Mouse (Mus musculus) stomach, postnatal 0 days (tissue): ENCODE measurements at regions not wholly inside any gene's neighbourhood (a gene's known extent, or its start where the extent isn't known, plus 50 kb on each side); places are given as distances from the start of the nearest gene placed in this dataset.
A peak's percentile ranks its signal among the peaks of the same experiment; 100 is the strongest.

Experiments used
- ATAC-seq: fragments of 200-750 bp; cut with Nextera tagmentation; 2 replicates; pipeline ENCODE4 v1.8.0; 2017; ENCODE audit not compliant: low FRiP score, low TSS enrichment
- DNase-seq: peaks from one replicate; pipeline ENCODE4 v3.0.0-alpha.2; 2016; ENCODE audit warnings: low spot score
- H3K27ac ChIP-seq: fragments of 300-500 bp; sonication (generic); replicated peaks from 2 replicates; pipeline ENCODE4 v1.5.1; 2014; ENCODE audit warnings: mild to moderate bottlenecking, control low read depth
- H3K27me3 ChIP-seq: fragments of 300-500 bp; sonication (generic); 2 replicates; pipeline ENCODE4 v1.6.1; 2014; ENCODE audit warnings: low read length; ENCODE audit not compliant: control insufficient read depth, insufficient read depth
- H3K36me3 ChIP-seq: fragments of 300-500 bp; sonication (generic); 2 replicates; pipeline ENCODE4 v1.6.1; 2014; ENCODE audit warnings: low read length, mixed read lengths; ENCODE audit not compliant: control insufficient read depth, insufficient read depth
- H3K4me1 ChIP-seq: fragments of 300-500 bp; sonication (generic); replicated peaks from 2 replicates; pipeline ENCODE4 v1.6.1; 2014; ENCODE audit warnings: antibody characterized with exemption; ENCODE audit not compliant: control insufficient read depth, insufficient read depth
- H3K4me2 ChIP-seq: fragments of 300-500 bp; sonication (generic); replicated peaks from 2 replicates; pipeline ENCODE4 v1.6.1; 2014; ENCODE audit warnings: low read depth, mild to moderate bottlenecking, control low read depth, moderate library complexity
- H3K4me3 ChIP-seq: fragments of 300-500 bp; sonication (generic); 2 replicates; pipeline ENCODE4 v1.5.1; 2014; ENCODE audit warnings: low read depth, low read length, control low read depth
- H3K9ac ChIP-seq: fragments of 300-500 bp; sonication (generic); 2 replicates; pipeline ENCODE4 v1.6.1; 2014; ENCODE audit warnings: mild to moderate bottlenecking, low read length, control low read depth, mixed read lengths
- H3K9me3 ChIP-seq: fragments of 300-500 bp; sonication (generic); 2 replicates; pipeline ENCODE4 v1.6.1; 2016; ENCODE audit warnings: low read length; ENCODE audit not compliant: control insufficient read depth
- CTCF ChIP-seq: IDR thresholded peaks from 2 replicates; pipeline ENCODE4 v1.5.1; 2016; ENCODE audit warnings: antibody characterized with exemption, low read depth, mild to moderate bottlenecking, moderate library complexity
- EP300 ChIP-seq: optimal IDR thresholded peaks from 2 replicates; pipeline ENCODE3; 2016; ENCODE audit warnings: antibody characterized with exemption
- WGBS: fragments of 180-500 bp; shearing (Covaris S2); extraction: QIAGEN DNeasy Blood & Tissue Kit; methylation state at CpG from one replicate; pipeline ENCODE4 v1.1.7; 2014; 5-methylcytosine and 5-hydroxymethylcytosine counted together

GRCm38 (mm10) chr5:126954634-126955033, 287.0 kb upstream of the Tmem132c start:
- H3K27me3 ChIP-seq, result no peaks in the 10 kb centered on the region
- no peak for DNase-seq
- no peak overlapping the region for H3K4me2 ChIP-seq
- H3K9ac ChIP-seq, result no peak overlapping the region
- TF ChIP-seq EP300, result no peak
- TF ChIP-seq CTCF, result no peak
- no peaks in the 10 kb centered on the region for H3K36me3 ChIP-seq
- no peaks in the 10 kb centered on the region for H3K9me3 ChIP-seq
- no peaks in the 10 kb centered on the region for H3K4me1 ChIP-seq
- ATAC-seq, result no peak
- no peak overlapping the region for H3K4me3 ChIP-seq
- no peak overlapping the region for H3K27ac ChIP-seq
- WGBS, result 65% methylated on average over 6 of the region's 6 CpGs

- Histone ChIP-seq H3K9ac (no peak overlapping the region), H3K4me2 (no peak overlapping the region), H3K9me3 (no peaks in the 10 kb centered on the region), H3K36me3 (no peaks in the 10 kb centered on the region), H3K4me3 (no peak overlapping the region), H3K27me3 (no peaks in the 10 kb centered on the region), H3K27ac (no peak overlapping the region), H3K4me1 (no peaks in the 10 kb centered on the region)
- ATAC-seq, result no peak
- WGBS, result 88% methylated on average over 4 of the region's 4 CpGs
- DNase-seq, result no peak
- TF ChIP-seq EP300, result no peak
- TF ChIP-seq CTCF, result peak; percentile 20
Measured at GRCm38 (mm10) chr5:126964577-126964976, 277.0 kb upstream of the Tmem132c start.

GRCm38 (mm10) chr5:126967076-126967475, 274.5 kb upstream of the Tmem132c start:
- no peak for ATAC-seq

GRCm38 (mm10) chr5:126969373-126969772, 272.2 kb upstream of the Tmem132c start:
- no peaks in the 10 kb centered on the region for H3K9me3 ChIP-seq
- no peaks in the 10 kb centered on the region for H3K36me3 ChIP-seq
- H3K4me2 ChIP-seq, result no peak overlapping the region
- WGBS, result 54% methylated on average over 8 of the region's 8 CpGs
- ATAC-seq (no peak), DNase-seq (no peak)
- H3K9ac ChIP-seq, result no peak overlapping the region
- H3K4me3 ChIP-seq, result no peak overlapping the region
- no peak overlapping the region for H3K27ac ChIP-seq
- TF ChIP-seq CTCF (no peak), EP300 (no peak)
- no peaks in the 10 kb centered on the region for H3K27me3 ChIP-seq
- no peaks in the 10 kb centered on the region for H3K4me1 ChIP-seq

More at GRCm38 (mm10) chr5:126967076-126967475, 274.5 kb upstream of the Tmem132c start:
- H3K4me1 ChIP-seq, result no peaks in the 10 kb centered on the region
- H3K27ac ChIP-seq, result no peak overlapping the region
- 54% methylated on average over 4 of the region's 4 CpGs for WGBS
- H3K9me3 ChIP-seq, result no peaks in the 10 kb centered on the region
- H3K4me2 ChIP-seq, result no peak overlapping the region
- no peaks in the 10 kb centered on the region for H3K27me3 ChIP-seq
- no peak for DNase-seq
- no peaks in the 10 kb centered on the region for H3K36me3 ChIP-seq
- no peak overlapping the region for H3K4me3 ChIP-seq
- TF ChIP-seq EP300 (no peak), CTCF (no peak)
- no peak overlapping the region for H3K9ac ChIP-seq

- Histone ChIP-seq H3K27ac (no peak overlapping the region), H3K9ac (no peak overlapping the region), H3K4me2 (no peak overlapping the region), H3K36me3 (no peaks in the 10 kb centered on the region), H3K4me3 (no peak overlapping the region), H3K9me3 (no peaks in the 10 kb centered on the region), H3K27me3 (no peaks in the 10 kb centered on the region), H3K4me1 (no peaks in the 10 kb centered on the region)
- DNase-seq (no peak), ATAC-seq (no peak)
- no peak for TF ChIP-seq EP300
- 40% methylated on average over 2 of the region's 2 CpGs for WGBS
Measured at GRCm38 (mm10) chr5:126971284-126971683, 270.3 kb upstream of the Tmem132c start.

GRCm38 (mm10) chr5:126971981-126972380, 269.6 kb upstream of the Tmem132c start:
- 36% methylated on average over 1 of the region's 1 CpGs for WGBS
- DNase-seq, result no peak

More at GRCm38 (mm10) chr5:126971981-126972380, 269.6 kb upstream of the Tmem132c start:
- TF ChIP-seq CTCF (no peak), EP300 (no peak)
- no peak overlapping the region for H3K9ac ChIP-seq
- H3K36me3 ChIP-seq, result no peaks in the 10 kb centered on the region
- no peak overlapping the region for H3K4me2 ChIP-seq
- ATAC-seq, result no peak
- no peaks in the 10 kb centered on the region for H3K9me3 ChIP-seq
- H3K27me3 ChIP-seq, result no peaks in the 10 kb centered on the region
- no peak overlapping the region for H3K27ac ChIP-seq
- H3K4me1 ChIP-seq, result no peaks in the 10 kb centered on the region
- H3K4me3 ChIP-seq, result no peak overlapping the region
